In the genomic region with DNA sequence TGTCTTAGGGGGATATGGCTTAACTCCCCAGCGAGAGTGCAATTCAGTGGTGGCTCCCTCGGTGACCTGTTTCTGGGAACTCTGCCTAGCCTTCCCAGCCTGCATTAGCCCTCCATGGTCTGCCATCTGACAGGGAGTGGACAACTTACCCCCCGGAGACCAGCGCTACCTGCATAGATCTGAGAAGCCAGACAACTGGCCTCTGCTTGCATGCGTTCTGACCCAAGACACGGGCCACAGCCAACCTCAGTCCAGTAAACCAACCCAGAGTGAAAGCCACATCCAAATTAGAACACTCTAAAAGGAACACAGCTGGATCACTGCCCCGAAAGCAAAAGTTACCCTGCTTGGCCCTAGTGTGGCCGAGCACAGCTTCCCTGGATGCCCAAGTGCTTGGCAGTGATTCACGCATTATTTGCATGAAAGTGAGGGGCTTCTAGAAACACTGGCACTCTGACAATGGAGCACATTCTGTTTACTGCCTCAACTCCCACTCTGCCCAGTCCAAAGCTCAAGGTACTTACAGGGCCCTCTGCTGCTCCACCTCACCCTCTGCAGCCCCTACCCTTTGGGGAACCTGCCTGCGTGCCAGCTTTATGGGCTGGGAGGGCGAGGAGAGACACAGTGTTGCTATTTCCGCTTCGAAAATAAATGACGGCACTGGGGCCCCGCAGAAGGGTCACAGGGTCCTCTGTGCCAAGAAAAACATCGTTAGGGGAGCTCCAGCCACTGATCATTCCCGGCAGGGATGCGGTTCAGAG, we compare ENCODE assay signal across 8 mouse cellular contexts.
DNase-seq lines count a peak whose midpoint lies in the region; ATAC-seq lines count a peak whose summit lies in the region.

No protein-coding gene starts in this region.

- no peaks in the 10 kb centered on the region for H3K9me3 ChIP-seq in neural tube, embryonic 15.5 days (replicated peaks)

- H3K9ac ChIP-seq in neural tube, embryonic 15.5 days (replicated peaks), result no peak overlapping the region

- DNase-seq in retina, postnatal 1 day, result peak; percentile 40
- DNase-seq in retina, embryonic 14.5 days (ENCODE audit: low spot score), result no peak
- DNase-seq in heart, adult 8-10 months (ENCODE audit: low spot score), result peak; percentile 69
- peak; percentile 63 for DNase-seq in kidney, adult 9 months
- no peak for DNase-seq in thymus, postnatal 10 days (ENCODE audit: low spot score in 2 of 2)
- DNase-seq in ovary, postnatal 36 days (ENCODE audit: low spot score), result no peak

- H3K4me1 ChIP-seq in neural tube, embryonic 15.5 days, result peaks cover 51% of the 10 kb centered on the region

- ATAC-seq in neural tube, embryonic 15.5 days (ENCODE audit: low FRiP score), result peak; percentile 64; the same call in 1 of the 2 replicates
- no peak for ATAC-seq in activated CD4-positive, CD25-positive, alpha-beta regulatory T cell, adult 4 months

- H3K36me3 ChIP-seq in neural tube, embryonic 15.5 days, result 0 out of 2 replicates have a peak, but pooled peaks cover 2% of the 10 kb centered on the region

- H3K4me3 ChIP-seq in neural tube, embryonic 15.5 days (replicated peaks), result no peak overlapping the region

- H3K4me2 ChIP-seq in neural tube, embryonic 15.5 days, result 0 out of 2 replicates have a peak overlapping the region, but pooled peaks have one; percentile 11

- H3K27ac ChIP-seq in neural tube, embryonic 15.5 days (replicated peaks), result peak overlapping the region; percentile 20

- 47% methylated on average over 18 of the region's 18 CpGs for WGBS in neural tube, embryonic 15.5 days

- H3K27me3 ChIP-seq in neural tube, embryonic 15.5 days (replicated peaks), result no peaks in the 10 kb centered on the region

Comparison
In these comparisons a context has a peak if more than half of its experiments do, and no peak if none do; other contexts are left out.
1. DNase-seq: peak in retina, postnatal 1 day (single experiment), heart, adult 8-10 months (single experiment) and kidney, adult 9 months (single experiment); none in retina, embryonic 14.5 days (single experiment), thymus, postnatal 10 days (0 of 2) and ovary, postnatal 36 days (single experiment).